Mouse (Mus musculus): ENCODE measurements around the gene Fgfrl1. TPM values are rescaled to one million over a fixed set of nuclear protein-coding genes. Genes with fewer than 3 reads are reported as not detected.

Gene Fgfrl1
- 8.3 and 8.5 TPM in 2 replicates for polyA plus RNA-seq (2012; rRNA removed)

GRCm38 (mm10) chr5:108692271-108692670 lies at the start of gene Fgfrl1:
Fgfrl1 (plus strand) TSS chr5:108692382.

GRCm38 (mm10) chr5:108659698-108660631 lies 32.2 kb upstream of the Fgfrl1 start, which contains the start of gene Idua:
Idua (plus strand) TSS chr5:108660331.

DNA sequence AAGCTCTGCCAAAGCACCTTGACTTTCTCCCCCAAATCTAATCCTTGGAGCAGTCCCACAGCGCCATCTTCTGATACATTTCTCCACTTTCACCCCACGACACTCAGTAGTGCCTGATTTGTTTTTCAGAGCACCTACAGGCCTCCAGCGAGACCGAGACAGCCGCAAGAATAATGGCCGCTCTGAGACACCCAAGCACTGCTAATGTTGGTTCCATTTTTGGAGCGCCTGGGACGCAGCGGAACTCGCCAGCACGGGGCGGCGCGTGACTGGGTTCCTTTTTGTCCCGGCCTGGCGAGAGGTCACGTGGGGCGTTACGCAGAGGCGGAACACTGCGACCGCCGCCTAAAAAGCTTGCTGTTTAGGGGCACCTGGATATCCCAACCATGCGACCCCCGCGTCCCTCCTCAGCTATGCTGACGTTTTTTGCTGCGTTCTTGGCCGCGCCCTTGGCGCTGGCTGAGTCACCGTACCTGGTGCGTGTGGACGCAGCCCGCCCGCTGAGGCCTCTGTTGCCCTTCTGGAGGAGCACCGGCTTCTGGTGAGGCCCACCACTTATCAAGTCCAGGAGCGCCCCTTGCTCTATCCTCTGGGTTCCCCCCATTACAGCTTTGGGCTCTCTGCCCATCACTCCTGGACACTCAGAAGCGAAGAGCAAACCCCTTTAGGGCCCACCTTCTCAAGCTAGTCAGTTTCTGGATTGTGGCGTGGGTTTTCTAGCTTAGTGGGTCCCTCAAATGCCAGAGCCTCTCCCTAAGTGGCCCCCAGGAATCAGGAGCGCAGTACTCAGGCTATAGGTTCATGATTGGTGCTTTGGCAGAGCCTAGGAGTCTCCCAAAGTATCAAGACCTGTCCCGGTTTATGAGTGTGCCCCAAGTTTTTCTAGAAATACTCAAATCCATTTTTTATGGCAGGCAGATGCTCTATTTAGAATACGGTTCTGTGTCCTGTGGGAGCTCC lies 22.9 kb upstream of the Fgfrl1 start, which contains the start of gene Dgkq:
TSS of gene Dgkq (minus strand) at position 696 of the 960 bp plus-strand sequence.

DNA sequence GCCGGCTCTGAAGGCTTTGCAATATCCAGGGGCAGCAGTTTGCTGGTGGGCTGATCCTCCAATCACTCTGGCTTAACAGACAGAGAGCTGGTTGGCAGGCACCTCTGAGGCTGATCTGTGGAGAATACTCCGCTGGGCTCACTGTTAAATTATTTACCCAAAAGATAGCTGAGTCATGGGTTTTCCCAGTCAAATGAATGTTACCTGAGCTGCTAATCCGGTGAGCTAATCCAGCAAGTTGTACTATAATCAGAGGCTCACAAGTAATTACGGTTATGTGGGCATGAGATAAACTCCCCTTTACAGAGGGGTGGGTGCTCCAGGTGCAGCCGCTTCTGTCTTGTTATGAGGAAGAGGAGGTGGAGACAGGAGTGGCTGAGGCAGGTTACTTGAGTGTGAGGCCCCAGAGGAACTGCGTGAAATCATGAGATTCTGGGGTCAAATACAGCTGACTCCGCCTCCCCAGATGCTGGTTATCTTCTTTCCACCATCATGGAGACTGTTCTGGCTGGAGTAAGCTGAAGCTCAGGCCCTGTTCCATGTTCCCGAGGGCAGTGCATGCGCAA lies 16.8 kb upstream of the Fgfrl1 start, which contains the start of gene Slc26a1:
TSS of gene Slc26a1 (minus strand) at position 319 of the 566 bp plus-strand sequence.

Other genes with a start within 250 kb of the Fgfrl1 start
- 1.6 TPM in 2 replicates for gene Mfsd7a, start 243.5 kb upstream of the Fgfrl1 start, polyA plus RNA-seq (2012; rRNA removed)
- gene Pcgf3, start 231.2 kb upstream of the Fgfrl1 start, polyA plus RNA-seq (2012; rRNA removed) = 4.8 and 5.7 TPM in 2 replicates
- 0.01 TPM in 2 replicates for gene Cplx1, start 142.4 kb upstream of the Fgfrl1 start, polyA plus RNA-seq (2012; rRNA removed)
- gene Gak, start 62.6 kb upstream of the Fgfrl1 start, polyA plus RNA-seq (2012; rRNA removed) = 20.4 and 23.1 TPM in 2 replicates
- gene Tmem175, start 62.6 kb upstream of the Fgfrl1 start, polyA plus RNA-seq (2012; rRNA removed) = 7.3 and 7.5 TPM in 2 replicates
- gene Idua, start 32.1 kb upstream of the Fgfrl1 start, polyA plus RNA-seq (2012; rRNA removed) = 3.8 and 5.2 TPM in 2 replicates
- gene Dgkq, start 22.7 kb upstream of the Fgfrl1 start, polyA plus RNA-seq (2012; rRNA removed) = 7.9 and 8.5 TPM in 2 replicates
- gene Slc26a1, start 16.8 kb upstream of the Fgfrl1 start, polyA plus RNA-seq (2012; rRNA removed) = 19.4 and 24.4 TPM in 2 replicates
- gene Rnf212, start 82.6 kb downstream of the Fgfrl1 start, polyA plus RNA-seq (2012; rRNA removed) = 1.2 and 2.3 TPM in 2 replicates
- gene Tmed11, start 103.0 kb downstream of the Fgfrl1 start, polyA plus RNA-seq (2012; rRNA removed) = not detected in 2 replicates
- not detected in 2 replicates for gene Vmn2r8, start 116.5 kb downstream of the Fgfrl1 start, polyA plus RNA-seq (2012; rRNA removed)
- gene Vmn2r9, start 160.2 kb downstream of the Fgfrl1 start, polyA plus RNA-seq (2012; rRNA removed) = not detected in 2 replicates

All from liver, embryonic 18 days (tissue).